Mouse (Mus musculus) cerebellum, adult 9-11 months (tissue): ENCODE measurements around the gene Zbtb2.

Experiments used
- DNase-seq: peaks from one replicate; pipeline ENCODE4 v3.0.0; 2022

Zbtb2 gene

DNA sequence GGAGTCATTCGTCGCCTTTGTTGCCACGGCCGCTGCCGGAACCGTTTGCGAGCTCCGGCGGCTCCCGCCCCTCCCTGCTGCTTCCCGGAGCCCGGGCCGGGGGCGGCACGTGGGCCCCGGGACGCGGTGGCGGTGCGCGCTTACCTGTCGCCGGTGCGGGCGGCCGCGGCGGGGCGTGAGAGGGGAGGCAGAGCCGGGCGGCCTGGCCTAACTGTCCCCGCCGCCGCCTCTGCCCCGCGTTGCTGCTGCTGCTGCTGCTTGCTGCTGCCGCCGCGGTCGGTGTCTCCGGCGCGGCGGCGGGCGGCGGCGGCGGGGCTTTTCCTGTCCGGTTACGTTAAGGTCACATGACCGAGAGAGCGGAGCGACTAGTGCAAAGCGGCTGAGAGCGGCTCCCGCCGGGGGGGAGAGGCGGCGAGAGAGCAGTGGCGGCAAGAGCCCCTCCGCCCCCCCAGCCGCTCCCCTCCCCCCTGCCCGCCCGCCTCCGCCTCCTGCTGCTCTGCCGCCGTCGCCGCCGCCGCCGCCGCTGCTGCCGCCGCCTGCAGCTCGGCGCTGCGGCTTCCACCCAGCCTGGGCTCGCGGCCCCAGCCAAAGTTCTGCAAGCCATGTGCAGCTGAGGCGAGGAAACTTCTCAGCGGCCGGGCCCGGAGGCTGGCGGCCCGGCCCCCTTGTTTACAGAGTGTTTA lies at the start of gene Zbtb2:
Gene Zbtb2, minus strand, starts transcription at position 408 of the 683 bp plus-strand sequence.
- peak; percentile 83 for DNase-seq

DNA sequence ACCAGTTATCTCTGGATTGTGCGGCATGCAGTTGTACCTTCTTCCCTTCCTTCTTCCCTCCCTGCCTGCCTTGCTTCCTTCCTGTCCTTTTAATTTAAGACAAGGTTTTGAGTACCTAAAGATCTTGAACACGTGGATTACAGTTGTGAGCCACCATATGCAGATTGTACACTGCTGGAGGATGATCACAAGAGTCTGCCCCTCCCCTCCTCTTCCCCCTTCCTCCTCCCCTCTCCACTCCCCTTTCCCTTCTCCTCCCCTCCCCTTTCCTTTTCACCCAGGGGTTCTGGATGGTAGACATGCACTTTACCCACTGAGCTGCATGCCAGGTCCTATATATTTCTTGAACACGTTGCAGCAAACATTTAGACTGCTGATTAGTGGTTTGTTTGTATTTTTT lies 47.5 kb upstream of the Zbtb2 start:
- no peak for DNase-seq

DNA sequence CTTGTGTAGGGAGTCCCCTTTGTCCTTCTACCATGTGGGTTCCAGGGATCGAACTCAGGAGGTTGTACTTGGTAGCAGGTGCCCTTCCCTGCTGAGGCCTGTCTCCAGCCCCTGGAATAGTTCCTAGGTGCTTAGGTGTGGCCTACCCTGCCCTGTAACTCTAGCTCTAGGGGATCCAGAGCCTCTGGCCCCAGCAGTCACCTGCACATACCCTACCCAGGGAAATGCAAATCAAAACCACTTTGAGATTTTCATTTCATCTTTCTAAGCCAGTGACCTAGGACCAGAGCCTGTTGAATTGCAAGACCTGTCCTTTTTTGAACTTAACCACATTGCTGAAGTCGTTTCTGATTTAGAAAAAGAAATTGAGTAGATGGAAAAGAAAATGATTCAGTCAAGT lies 46.0 kb upstream of the Zbtb2 start:
- peak; percentile 36 for DNase-seq

DNA sequence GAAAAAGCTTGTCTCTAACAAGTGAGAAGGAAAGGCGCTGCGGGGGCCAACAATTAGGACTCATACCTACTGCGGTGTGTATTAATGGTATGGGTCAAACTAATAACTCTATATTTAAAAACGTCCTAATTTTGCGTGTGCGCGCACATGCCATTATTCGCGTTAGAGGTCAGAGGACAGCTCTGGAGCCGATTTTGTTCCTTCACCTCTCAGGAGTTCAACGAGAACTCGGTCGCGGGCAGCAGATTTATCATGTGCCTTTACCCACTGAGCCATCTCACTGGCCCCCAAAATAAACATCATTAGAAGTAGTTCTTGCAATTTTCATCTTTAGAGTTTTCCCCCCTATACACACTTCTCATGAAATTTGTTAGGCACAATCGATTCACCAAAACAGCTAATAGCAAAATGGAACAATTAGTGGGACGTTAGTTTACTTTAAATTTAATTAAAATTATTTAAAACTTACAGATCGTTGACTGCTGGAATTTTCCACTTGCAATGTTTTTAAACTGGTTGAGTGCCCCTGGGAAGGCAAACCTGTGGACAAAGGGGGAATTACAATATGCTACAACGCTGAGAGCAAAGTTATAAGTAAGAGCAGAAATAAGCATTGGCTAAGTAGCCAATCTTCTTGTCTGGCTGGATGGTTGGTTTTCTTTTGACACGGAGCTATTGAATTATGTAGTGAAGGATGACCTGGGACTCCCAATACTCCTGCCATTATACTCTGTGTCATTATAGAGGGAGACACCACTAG lies 45.3 kb upstream of the Zbtb2 start:
- DNase-seq, result no peak

DNA sequence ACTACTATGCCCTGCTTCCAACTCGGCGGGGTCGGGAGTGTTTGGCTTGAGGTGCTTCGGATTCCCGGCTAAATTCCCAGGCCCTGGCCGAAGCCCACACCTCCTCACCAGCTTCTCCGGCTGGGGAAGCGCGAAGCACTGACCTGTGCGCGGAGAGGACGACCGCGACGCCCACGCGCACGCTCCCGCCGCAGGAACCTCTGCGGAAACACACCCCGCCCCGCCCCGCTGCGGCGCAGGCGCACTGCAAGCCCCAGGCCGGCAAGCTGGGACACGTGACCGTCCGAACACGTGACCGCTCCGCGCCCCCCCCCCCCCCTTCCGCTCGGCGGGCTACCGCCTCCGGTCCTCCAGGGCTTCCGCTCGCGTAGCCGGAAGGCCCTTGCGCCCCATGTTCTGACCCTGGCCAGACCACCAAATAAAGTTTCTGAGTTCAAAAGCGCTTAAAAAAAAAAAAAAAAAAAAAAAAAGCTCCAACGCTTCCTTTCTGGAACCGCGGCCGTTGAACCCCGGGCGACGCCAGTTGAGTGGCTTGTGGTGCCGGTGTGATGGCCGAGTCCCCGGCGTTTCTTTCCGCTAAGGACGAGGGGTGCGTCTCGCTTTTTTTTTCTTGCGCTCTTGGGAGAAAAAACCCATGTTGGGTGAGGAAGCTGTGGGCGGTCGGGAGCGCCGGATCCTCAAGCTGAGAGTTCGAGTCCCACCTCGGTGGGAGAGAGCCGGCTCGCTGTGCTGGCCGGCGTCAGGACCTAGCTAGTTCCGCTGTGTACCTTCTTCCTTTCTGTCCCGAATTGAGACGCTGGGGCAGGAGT lies 44.4 kb upstream of the Zbtb2 start, which contains the start of the genes Rmnd1 and Armt1:
Gene Rmnd1, minus strand, starts transcription at position 266 of the 809 bp plus-strand sequence.
Gene Armt1, plus strand, starts transcription at position 345 of the 809 bp plus-strand sequence.
- peak; percentile 98 for DNase-seq

DNA sequence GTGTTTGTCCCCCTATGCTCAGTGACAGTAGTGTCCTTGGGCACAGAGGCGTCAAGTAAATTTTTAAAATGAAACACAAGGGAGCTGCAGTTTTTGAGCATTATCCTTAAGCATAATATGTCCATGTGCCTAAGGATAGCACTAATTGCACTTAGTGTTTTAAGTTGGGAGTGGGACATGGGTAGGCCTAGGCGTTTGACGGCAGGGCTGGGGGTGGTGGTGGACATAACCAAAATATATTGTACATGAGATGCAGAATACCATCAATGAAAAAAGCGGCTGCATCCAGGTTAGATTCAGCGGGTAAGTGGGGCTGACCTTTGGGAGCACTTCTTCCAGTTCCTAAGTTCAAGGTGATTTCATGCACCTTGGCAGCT lies 43.8 kb upstream of the Zbtb2 start:
- DNase-seq, result no peak

DNA sequence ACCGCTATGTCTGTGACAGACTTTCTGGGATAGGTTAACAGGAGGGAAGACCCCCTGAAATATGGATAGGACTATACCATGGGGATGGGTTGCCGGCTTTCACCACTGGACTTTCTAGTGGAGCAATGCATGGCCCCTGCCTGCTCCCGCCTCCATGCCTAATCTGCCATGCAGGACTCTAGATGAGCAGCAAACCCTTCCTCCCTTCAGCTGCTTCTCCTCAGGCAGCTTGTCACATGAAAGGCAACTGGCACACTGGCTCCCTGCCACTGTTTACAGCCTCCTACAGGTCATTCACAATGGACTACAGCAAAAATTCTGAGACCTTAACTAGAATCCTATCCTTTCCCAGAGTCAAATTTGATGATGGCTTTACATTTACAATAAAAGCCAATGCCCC lies 42.9 kb upstream of the Zbtb2 start:
- peak; percentile 79 for DNase-seq

DNA sequence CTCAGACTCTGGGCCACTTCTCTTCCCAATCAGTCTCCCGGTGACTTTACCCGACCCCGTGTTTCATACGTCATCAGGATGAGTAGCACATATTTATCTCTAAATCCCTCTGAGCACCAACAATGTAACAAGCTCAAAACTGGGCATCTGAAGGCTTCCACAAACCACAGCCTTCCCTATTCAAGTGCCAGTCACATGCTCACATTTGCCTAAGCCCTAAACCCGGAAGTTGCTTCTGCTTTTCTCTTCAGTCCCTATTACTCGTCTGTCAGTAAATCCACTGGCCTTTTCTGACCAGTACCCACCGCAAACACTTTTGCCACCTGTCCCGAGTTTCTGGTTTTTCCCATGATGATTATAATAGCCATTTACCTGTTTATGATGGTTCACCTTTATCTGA lies 42.5 kb upstream of the Zbtb2 start:
- DNase-seq, result peak; percentile 25

DNA sequence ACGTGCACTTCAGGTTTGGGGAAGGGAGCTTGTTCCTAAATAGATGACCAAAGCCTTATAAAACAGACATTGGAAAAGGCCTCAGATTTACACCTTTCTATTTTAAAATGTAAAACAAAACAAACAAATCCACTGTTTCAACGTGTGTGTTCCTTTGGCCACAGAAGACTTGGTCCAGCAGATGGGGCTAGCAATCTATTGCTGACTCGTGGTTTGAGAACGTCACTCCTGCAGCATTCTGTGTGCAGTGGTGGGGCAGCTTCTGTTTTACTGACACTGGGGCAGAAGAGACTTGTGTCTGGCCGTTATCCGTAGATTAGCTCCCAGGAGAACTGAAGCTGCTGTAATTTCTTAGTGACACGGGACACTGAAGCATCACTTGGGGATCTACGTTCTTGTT lies 37.3 kb upstream of the Zbtb2 start:
- no peak for DNase-seq

DNA sequence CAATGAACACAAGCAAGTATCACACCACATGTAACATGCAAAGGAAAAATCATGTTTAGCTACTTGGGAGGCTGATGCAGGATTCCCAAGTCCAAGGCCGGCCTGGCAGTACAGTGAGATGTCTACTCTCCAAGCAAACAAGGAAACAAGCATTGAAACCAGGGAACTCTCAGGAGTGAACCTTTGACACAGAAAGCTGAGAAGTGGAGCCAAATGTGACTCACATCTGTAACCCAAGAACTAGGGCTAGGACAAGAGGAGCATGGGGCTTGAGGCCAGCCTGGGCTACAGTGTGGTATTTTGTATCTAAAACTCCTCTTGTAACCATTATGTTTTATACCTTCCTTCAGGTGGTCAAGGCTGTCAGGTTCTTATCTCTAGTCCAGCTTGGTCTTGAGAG lies 19.3 kb upstream of the Zbtb2 start:
- DNase-seq, result no peak

DNA sequence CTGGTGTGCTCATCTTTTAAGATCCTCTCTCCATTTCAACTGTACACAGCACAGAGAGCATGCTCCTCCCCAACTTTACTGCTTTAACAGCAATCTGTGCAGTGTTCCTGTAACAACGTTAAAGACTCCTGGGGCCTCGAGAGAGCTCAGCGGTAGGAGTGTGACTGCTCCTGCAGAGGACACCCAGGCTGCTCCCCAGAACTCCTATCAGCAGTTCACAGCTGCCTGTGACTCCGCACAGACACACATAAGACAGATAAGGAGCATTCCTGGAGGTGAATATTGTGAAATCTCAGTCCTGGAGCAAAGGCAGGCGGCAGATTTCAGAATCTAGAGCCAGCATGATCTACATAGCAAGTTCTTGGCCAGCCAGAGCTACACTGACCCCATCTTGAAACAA lies 17.6 kb upstream of the Zbtb2 start:
- DNase-seq, result no peak

DNA sequence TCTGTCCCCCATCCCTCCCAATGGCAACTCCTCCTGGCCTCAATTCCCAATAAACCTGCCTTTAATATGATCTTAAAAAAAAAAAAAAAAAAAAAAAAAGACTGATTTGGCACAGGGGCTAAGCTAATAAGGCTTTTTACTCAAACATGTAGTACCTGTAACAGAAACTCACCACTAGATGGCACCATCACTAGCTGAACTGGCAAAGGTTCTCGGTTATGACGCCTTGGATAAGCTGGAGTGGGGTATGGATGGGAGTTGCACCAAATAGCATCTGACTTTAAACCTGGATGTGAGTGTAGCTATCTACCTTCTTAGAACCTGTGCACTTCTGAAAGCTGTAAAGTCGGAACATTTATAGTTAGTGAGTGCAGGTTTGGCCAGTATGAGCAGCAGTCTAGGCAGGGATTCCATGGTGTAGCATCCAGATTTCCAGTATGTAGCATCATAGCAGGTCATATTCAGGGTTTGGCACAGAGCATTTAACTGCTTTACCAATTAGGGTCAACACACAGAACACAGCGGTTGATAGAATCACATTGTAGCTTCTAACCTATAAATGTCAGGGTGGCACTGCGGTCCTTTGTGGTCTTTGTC lies 17.1 kb upstream of the Zbtb2 start:
- DNase-seq, result peak; percentile 58

DNA sequence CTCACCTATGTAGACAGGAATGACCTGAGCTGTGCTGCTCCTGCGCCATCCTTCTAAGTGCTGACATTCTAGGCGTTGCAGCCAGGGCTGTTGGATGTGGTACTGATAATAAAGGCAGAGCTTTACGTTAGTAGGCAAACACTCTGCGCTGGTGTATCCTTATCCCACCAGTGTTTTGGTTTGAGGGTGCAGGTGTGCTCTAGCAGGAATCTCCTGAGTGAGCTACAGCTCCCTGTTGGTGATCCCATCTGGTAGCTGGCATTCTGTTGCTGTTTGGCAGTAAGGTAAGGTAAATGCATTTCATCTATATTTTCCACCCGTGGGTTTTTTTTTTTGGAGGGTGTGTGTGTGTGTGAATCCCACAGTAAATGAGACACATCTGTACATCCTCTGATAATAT lies 10.2 kb upstream of the Zbtb2 start:
- DNase-seq, result no peak

DNA sequence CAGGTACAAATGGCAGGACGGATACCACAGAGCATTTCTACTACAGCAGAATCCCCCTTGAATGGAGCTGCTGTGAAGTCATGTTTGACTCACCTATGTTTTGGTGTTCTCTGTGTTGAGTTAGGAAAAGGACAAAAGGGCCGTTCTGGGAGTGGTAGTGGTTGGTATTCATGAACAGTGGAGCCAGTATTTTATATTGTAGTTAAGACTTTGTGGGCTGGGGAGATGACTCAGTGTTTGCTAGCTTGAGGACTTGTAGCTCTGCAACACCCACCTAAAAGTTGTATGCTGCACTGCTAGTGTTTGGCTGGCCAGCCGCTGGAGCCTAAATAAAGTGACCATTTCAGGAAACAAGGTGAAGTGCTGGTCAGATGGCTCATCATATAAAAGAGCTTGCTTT lies 7.4 kb upstream of the Zbtb2 start:
- no peak for DNase-seq

DNA sequence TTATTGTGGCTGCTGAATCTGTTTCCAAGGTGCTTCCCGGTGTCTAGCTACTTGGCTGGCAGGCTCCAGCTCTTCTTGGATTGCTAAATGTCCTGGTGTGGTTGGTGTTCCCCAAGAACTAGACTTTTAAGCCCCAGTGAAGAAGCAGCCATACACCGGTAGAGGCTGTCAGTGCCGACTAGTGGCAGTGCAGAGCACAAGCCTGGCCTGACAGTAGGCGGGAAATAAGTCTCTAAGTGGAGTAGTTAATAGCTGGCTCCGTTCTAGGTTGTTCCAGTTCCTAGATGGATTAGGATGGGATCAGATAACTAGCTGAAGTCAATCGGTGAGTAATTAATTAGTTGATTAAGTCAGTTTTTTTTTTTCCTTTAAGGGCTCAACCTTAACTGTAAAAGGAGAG lies 3.9 kb upstream of the Zbtb2 start:
- DNase-seq, result no peak

DNA sequence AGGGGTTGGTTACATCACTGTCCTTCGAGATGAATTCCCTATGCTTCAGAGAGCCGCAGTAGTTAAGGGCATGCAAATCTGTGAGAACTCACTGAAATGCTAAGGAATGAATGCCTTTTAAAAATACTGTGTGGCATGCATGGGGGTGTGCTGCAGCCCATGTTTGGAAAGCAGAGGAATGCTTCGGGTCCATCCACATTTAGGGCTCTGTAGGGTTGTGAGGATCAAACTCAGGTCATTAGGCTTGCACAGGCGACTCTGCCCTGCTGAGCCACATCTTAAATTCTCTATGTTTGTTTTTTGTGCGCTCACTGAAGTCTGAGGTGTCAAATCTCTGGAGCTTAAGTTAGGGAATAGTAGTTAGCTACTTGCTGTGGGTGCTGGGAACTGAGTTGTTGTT lies 3.2 kb upstream of the Zbtb2 start:
- no peak for DNase-seq

DNA sequence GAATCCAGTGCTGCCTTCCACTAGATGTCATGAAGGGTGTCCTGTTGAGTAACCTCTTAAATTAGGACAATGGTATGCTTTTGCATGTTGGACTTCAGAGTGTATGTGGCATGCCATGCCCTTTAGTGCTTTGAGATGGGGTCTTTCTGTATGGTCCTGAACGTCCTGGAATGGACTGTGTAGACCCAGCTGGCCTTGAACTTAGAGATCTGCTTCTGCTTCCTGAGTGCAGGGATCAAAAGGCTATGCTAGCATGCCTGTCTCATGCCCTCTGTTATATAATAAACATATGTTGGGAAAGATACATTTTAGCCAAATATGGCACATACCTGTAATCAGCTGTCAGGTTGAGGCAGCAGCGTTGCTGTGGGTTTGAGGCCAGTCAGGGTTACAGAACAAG lies 2.6 kb upstream of the Zbtb2 start:
- no peak for DNase-seq

DNA sequence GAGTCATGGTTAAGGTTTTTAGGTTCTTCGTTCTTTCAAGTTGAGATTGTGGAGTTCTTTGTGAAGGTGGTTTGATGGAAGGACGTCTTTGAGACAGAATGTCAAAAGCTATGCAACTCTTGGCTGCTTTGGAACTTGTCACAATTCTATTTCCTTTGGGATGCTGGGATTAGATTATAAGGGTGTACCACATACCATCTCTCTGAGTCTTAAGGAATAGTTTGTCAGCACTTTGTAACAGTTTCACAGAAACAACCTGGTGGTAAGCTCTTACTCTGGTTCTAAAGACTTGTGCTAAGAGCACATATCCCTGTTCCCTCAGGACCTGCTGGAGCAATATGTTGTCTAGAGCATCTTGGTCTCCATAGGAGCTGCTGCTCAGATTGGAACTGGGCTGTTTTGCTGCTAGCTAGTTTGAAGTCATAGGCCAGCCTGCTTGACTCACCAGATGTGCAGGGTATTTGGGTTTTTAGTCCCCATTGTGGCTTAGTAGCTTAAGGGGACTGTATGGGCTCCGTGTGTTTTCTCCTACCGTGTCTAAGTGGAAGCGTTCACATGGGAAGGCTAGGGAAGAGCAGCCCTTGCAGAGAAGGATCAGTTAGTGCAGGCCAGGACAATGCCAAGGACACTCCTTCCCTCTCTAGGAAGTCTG lies 1.7 kb upstream of the Zbtb2 start:
- no peak for DNase-seq

DNA sequence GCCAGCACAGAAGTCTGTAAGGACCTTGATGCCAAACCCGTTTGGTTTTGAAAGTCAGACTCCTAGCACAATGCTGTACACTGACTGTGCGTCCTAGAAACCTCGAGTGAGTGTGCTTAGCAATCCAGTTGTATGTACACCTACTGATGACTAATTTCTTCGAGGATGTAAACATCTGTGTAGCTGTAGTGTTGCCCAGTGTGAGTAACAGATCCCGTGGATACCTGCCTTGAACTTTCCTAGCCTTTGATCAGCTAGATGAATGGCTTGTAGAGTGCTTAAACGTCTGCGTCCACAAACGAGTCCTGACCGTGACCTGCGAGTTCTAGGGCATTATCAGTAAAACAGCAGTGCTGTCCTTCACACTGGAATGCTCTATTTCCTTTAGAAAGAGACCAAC lies 1.1 kb upstream of the Zbtb2 start:
- DNase-seq, result no peak

DNA sequence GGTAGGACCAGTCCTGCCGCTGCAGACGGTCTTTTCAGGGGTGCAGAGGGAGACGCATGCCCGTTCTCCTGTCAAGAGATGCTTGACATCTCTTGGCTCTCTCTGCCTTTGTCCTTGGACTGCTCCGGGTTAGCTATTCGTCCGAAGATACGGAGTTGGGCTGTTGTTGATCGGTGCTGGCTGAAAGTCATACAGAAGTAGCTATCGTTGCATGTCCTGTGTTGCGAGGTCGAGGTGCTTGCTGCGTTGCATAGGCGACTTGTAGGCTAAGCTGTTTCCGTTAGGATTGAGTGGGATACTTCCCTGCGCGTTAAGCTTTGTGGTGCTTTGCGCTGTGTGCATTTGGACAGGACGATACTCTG lies 457 bp upstream of the Zbtb2 start:
- DNase-seq, result no peak

DNA sequence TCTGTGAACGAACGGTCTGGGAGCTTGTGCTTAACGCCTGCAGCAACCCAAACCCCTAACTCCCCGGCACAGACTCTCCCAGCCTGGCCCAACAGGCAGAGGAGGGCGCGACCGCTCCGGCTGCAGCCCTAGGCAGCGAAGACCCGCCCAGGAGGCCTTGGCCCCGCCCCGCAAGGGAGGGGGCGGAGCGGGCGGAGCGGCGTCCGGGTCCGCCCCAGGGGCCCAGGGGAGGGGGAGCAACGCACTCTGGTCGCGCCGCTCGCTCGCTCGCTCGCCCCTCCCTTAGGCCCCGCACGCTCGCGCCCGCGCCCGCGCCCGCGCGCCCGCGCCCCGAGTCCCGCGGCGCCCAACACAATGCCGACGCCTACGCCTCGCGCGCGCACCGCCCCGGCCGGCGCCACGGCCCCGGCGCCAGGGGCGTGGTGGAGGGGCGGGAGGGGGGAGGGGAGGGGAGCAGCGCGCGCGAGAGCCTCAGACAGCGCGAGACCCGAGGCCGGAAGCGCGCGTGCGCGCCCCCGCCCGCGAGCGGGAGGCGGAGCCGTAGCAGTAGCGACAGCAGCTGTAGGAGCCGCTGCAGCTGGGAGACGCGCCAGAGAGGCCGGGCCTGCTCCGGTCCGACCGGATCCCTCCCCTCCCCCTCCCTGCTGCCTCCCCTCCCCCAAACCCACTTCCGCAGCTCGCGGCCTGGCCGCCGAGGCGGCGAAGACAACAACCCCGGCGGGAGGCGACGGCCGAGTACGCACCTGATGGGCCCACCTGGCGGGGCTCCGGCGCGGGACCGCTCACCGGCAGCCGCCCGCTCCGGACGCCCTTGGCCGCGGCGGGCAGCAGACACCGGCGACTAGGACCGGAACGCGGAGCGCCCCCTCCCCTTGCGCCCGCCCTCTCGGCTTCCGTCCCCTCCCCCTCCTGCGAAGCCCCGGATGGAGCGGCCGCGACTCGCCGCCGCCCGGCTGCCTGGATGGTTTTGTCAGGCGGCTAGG lies 1.0 kb downstream of the Zbtb2 start:
- DNase-seq, result peak; percentile 97

DNA sequence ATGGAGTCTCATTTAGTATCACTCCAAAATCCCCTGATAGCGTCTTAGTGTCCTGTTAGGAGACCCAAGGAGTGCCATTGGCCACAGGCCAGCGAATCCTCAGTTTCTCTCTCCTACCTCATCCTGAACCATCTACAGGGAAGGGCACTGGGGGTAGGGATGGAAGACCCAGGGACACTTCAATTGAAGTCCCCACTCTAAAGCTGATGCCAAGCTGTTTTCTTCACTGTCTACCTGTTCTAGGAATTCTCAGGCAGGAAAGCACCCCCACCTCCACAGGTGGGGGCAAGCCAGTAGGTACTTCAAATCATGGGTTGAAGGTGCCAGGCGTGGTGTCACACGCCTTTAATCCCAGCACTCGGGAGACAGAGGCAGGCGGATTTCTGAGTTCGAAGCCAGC lies 3.7 kb downstream of the Zbtb2 start:
- peak; percentile 62 for DNase-seq
